Mouse (Mus musculus) adrenal gland, postnatal 14 days (tissue): ENCODE results near the gene Krtap5-4. TPM values are rescaled to one million over a fixed set of nuclear protein-coding genes. Genes with fewer than 3 reads are reported as not detected.

ENCODE experiments used
- total RNA-seq: library from RNA; stranded (reverse); gene quantifications from 2 replicates; pipeline ENCODE4 v1.2.3, GENCODE M21; 2021

Krtap5-4 gene
- total RNA-seq, 1 experiment from 2014 or later = not detected

Other genes starting within 250 kb of the Krtap5-4 start
- 47.4 and 48.6 TPM in 2 replicates for gene Mob2, start 242.5 kb upstream of the Krtap5-4 start, total RNA-seq
- 7.3 and 8.4 TPM in 2 replicates for gene Dusp8, start 207.7 kb upstream of the Krtap5-4 start, total RNA-seq
- gene Gm45618, start 182.8 kb upstream of the Krtap5-4 start, total RNA-seq = not detected in 2 replicates
- gene Gm39115, start 167.5 kb upstream of the Krtap5-4 start, total RNA-seq = not detected in 2 replicates
- not detected in 2 replicates for gene Gm45337, start 158.9 kb upstream of the Krtap5-4 start, total RNA-seq
- gene Gm29735, start 146.4 kb upstream of the Krtap5-4 start, total RNA-seq = not detected in 2 replicates
- not detected in 2 replicates for gene Gm4553, start 137.8 kb upstream of the Krtap5-4 start, total RNA-seq
- gene Krtap5-2, start 127.5 kb upstream of the Krtap5-4 start, total RNA-seq = not detected in 2 replicates
- gene Gm10153, start 113.2 kb upstream of the Krtap5-4 start, total RNA-seq = not detected in 2 replicates
- not detected in 2 replicates for gene Krtap5-3, start 102.2 kb upstream of the Krtap5-4 start, total RNA-seq
- not detected in 2 replicates for gene Gm7579, start 91.7 kb upstream of the Krtap5-4 start, total RNA-seq
- gene Krtap5-5, start 73.6 kb upstream of the Krtap5-4 start, total RNA-seq = not detected in 2 replicates
- gene Gm40460, start 62.5 kb upstream of the Krtap5-4 start, total RNA-seq = not detected in 2 replicates
- gene Gm2431, start 45.2 kb upstream of the Krtap5-4 start, total RNA-seq = not detected in 2 replicates
- not detected in 2 replicates for gene Gm4559, start 29.2 kb upstream of the Krtap5-4 start, total RNA-seq
- not detected in 2 replicates for gene Krtap5-1, start 6.4 kb upstream of the Krtap5-4 start, total RNA-seq
- 3.8 and 5.1 TPM in 2 replicates for gene Ifitm10, start 70.2 kb downstream of the Krtap5-4 start, total RNA-seq
- 1.4 TPM in 1 of 2 replicates, not detected in the other for gene Gm49369, start 79.1 kb downstream of the Krtap5-4 start, total RNA-seq
- 678 and 680 TPM in 2 replicates for gene Ctsd, start 84.5 kb downstream of the Krtap5-4 start, total RNA-seq
- not detected in 2 replicates for gene Syt8, start 131.3 kb downstream of the Krtap5-4 start, total RNA-seq
- gene Tnni2, start 138.3 kb downstream of the Krtap5-4 start, total RNA-seq = 0.56 and 0.67 TPM in 2 replicates
- gene Lsp1, start 157.3 kb downstream of the Krtap5-4 start, total RNA-seq = 20.4 and 52.3 TPM in 2 replicates
- 1.1 and 1.8 TPM in 2 replicates for gene Tnnt3, start 195.3 kb downstream of the Krtap5-4 start, total RNA-seq
- 13.3 and 17.9 TPM in 2 replicates for gene Mrpl23, start 229.1 kb downstream of the Krtap5-4 start, total RNA-seq